Mouse (Mus musculus) kidney, adult 8-10 months (tissue): ENCODE measurements around the gene Ift22.
"Not testable (repeated sequence)": the region's sequence is repeated elsewhere in the genome, so short reads cannot be mapped to it uniquely, and the experiment has no call there.

Experiments
- DNase-seq, 2 experiments: peaks; one replicate each; pipeline ENCODE4 v3.0.0; 2022

The Ift22 gene

DNA sequence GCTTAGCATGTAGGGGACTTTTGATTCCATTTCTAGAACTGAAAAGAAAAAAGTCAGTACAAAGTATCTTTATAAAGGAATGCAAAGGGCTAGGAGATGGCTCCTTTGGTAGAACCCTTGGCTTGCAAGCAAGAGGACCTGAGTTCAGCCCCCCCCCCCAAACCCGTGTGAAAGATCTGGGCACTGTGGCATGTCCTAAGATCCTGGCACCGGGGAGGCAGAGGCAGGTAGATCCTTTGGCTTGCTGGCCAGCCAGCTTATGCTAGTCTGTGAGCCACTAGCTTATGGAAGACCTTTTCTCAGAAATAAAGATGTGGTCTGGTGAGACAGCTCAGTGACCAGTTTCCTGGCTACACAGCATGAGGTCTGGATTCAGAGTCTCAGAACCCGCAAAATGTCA is 6.2 kb downstream of the Ift22 start:
- DNase-seq, result no peak

DNA sequence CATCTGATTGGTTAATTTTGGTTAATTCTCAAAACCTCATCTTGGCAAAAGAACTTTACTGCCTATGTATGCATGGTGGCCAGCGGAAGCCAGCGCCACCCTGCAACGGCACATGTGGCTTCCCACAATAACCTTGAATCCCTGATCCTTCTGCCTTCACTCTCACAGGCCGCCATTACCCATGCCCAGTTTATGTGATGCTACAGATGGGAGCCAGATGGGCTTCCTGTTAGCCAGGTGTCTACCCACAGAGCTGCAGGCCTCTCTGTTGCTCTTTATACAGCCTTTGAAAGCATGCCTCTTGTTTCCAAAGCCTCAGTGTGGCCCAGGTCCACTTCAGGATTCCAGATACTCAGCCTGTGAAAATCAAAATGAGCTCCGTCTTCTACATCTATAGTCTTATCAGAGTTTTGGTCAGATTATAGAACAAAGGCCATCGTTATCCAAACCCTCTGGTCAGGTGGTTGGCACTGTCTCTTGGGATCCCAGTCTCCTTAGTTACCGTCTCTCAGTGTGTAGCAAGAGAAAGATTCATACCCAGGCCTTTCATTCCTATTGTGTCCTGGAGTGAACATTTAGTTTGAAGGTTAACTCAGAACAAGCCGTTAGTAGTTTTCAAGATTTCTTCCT is 9.8 kb downstream of the Ift22 start:
- no peak for DNase-seq

DNA sequence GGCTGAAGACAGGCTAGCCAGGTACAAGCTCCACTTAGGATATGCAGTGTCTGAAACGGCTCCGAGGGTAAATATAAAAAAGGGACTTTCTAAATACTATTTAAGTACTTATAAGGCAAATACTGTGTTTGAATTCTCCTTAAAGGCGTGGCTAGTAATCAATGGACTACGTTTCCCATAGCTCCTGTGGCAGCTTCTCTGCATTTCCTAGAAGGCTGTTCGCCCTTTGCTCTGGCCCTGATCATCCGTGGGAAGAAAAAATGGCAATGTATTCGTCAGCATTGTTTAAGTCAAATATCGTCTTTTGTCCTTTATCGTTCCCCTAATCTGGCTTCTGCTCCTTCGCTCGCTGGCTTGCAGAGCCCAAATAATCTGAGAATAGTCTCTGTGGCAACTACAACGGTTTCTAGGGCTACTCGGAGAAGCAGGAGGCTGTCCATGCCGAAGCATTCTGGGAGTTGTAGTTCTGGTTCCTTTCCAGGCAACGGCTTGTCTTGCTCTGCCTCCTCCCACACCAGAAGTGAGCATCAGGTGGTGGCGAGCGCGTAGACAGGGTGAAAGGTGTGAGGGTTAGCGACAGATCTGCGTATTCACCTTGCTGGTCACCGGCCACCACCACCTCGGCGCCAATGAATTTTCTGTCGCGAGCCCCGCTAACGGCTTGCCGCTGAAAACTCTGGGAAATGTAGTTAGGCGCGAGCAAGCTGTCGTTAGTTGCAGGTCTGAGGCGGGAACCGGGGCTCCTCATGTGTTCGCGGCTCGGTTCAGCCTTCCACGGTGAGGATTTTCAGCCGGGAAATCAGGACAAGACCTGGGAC is 10.9 kb downstream of the Ift22 start:
- peak; percentile 74 for DNase-seq

DNA sequence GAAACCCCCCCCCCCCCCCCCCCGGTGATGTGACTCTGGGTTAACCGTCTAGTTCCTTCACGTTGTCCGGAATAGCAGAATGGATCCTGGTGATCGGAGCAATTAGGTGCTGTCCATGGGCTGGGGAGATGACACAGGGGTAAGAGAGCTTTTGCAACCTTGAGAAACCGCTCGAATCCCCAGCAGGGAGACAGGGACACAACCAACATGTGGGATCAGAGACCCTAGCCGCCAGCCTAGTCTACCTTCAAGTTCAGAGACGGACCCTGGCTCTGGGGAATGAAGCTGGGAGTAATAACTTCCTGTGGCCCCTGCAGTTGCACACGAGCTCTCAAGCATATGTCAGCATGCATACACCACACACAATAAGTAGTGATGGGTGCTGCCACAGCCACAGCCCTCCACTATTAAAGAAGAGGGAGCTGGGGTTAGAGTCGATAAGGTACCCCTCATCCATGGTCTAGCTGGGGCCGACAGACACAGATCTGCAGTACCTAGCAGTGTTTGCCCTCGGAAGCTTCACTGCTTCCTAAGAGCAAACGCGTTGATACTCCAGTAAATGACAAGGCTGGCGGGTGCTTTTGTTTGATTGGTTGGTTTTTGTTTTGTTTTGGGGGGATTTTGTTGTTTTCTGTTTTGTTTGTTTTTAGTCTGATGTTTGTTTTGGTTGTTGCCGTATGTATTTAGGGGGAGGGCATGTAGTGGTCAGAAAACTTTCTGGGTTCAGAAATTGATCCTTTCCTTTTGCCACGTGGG is 11.8 kb downstream of the Ift22 start:
- no peak for DNase-seq

DNA sequence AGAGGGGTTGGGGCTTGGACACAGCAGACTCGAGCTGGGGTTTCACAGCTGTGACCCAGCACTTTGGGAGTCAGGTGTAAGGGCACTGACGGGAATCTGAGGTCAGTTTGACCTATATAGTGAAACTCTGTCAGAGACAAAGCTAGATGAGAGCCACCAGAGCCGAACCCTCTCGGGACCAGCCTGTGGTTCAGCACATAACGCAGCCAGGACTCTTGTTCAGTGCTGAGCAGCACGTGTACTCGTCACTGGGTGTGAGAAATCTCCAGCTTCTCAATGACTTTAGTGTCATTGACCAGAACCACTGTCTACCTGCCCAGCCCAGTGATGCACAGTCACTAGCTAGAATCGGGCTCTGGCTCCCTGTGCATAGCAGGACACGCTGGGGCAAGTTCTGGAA is 14.9 kb downstream of the Ift22 start:
- no peak for DNase-seq

DNA sequence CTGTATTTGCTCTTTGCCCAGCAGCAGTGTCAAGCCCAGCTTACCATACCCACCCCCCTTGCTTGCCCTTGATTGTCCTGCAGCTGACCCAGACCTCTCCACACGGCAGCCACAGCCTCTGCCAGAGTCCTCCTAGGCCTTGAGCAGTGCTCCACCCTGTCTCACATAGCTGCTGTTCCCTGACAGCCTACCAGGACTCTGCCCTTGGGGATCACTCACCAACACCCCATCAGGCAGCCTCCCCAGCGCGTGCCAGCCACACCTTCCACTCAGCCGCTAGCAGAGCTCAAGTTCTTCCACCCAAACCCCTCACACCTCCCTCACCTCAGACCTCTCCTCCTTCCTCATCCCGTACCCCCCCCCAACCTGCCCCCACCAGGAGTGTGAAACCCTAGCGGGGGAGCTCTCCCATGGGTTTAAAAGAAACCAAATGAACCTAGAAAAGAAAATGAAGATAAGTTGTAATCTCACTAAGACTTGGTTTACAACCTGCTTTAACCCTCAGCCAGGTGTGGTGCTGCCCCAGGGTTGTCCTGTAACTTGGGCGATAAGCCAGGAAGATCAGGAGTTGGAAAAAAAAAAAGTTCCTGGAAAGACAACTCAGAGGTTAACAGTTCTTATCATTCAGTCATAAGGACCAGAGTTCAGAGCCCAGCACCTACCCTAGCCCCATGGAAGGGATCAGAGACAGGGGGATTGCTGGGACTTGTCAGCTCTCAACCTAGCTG is 16.0 kb downstream of the Ift22 start:
- no peak for DNase-seq

DNA sequence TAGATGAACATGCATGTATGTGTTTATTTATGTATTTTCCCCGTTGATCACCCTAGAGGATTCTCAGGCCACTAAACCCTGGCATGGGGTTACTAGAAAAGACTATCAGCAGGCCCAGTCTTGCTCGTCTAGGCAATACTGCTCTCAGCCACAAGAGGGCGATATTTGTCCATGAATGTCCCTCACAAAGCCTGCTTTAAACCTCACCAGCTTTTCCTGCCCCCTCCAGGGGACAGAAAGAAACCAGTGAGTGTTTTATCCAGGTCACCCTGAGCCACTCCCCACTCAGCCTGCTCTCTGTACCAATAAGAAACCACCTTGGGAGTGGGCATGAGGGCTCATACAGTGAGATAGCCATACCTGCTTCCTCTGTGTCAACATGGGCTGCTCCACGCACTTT is 21.1 kb downstream of the Ift22 start:
- peak; percentile 76 to 90 for DNase-seq

DNA sequence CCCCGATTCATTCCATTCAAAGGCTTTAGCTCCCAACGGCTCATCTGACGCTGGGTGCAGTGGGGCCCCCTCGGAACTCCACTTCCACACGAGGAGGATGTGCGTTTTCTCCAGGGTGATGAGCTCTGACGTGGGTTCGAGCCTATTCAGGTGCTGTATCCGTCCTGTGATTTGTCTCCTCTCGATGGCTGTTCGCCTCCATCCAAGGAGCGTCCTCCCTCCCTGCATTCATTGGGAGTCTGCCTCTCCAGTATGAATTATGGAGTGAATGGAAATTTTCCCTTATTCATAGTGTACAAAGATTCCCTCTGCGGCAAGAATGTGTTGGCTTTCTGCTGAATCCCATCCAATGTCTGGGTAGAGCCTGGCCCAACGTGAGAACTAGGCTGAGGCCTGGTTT is 23.9 kb downstream of the Ift22 start:
- DNase-seq, result no peak

DNA sequence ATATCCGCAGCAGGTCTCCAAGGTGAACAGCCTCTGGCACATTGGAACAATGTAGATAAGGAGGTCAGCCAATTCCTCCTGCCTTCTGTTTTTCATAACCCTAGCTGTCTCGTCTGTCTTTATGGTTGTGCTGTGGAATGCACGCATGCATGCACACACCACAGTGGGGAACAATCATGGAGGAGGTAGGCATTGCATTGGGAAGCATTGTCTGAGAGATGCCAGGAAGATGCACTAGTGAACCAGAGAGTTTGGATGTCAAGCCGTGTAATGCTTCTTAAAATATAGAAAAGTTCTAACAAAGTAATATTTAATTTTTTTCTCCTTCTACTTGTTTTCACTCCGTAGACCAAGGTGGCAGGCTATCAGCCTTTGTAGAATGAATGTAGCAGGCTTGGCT is 25.0 kb downstream of the Ift22 start:
- DNase-seq, result no peak

DNA sequence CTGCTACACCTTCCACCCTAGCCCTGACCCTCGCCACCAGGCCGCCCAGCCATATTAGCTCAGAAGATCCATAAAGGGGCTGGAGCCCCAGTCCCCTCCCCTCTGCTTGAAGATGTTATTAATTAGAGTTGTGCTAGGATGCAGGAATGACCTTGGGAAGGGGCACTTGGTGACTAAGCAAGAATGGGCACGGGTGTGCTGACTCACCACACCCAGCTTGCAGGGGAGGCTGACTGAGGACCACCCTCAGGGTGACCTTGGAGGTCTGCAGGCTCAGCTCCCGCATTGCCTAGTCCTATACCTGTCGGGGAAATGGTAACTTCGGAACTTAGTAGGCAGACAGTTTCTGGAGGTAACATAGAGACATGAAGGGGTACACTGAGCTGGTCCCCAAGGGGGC is 26.0 kb downstream of the Ift22 start:
- DNase-seq, result no peak

DNA sequence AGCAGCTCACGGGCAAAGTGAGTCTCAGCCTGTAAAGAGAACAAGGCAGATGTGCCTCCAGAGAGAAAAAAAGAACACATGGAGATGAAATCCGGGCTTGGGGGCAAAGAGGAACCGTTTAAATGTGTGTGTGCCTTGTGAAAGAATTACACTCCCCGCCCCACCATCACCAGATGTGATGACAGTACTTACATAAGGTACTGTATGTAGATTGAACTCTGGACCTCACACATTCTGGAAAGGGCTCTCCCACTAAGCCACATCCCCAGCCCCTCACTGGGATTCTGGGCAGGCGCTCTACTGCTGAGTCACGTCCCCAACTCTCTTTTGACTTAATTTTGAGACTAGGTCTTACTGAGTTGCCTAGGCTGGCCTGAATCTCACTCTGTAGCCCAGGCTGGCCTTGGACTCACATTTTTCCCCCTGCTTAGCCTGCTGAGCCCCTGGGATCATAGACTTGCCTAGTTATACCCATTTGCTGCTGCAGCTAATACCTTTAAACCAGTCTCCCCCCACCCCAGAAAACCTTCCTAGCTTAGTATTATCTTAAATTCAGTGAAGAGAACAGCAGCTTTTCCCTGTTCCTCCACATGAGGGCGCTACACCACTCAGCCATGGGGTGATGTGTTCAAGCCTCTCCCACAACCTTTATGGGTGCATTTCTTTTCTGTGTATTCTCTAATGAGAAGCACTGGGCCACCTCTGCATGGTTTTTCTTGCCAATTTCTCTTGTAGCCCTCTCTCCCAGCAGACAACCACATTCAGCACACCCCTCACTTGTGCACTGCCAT is 28.1 kb downstream of the Ift22 start:
- peak; percentile 32 to 52 for DNase-seq

DNA sequence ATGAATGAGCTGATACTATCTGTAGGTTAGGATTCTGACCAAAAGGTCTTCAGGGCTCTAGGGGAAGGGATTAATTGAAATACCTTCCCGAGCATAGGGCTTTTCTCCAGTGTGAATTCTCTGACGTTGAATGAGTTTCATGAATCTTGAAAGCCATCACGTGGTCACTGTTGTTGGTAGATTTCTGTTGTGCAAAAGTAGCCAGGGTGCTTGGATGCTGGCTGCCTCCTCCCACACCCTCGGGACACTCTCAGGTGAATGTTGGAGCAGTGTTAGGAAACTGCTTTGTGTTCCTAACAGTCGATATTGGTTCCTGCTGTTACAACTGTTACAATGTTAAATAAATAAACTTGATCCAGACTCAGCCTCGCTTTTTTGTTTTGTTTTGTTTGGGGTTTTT is 28.8 kb downstream of the Ift22 start:
- DNase-seq, result no peak

DNA sequence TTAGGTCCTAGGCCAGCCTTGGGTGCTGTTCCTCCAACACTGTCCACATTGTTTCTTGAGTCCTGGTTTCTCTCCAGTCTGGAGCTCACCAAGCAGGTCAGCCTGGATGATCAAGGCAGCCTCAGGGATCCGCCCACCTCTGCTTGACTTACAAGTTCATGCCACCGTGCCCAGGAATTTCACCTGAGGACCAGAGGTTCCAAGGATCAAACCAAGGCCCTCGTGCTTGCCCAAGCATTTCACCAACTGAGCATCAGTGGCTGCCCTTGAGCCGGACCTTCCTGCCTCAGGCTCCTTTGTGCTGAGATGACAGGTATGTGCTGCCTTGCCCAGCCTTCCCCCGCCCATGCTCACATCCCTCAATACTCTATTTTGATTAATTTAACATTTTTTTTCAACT is 29.7 kb downstream of the Ift22 start:
- peak; percentile 79 to 83 for DNase-seq

DNA sequence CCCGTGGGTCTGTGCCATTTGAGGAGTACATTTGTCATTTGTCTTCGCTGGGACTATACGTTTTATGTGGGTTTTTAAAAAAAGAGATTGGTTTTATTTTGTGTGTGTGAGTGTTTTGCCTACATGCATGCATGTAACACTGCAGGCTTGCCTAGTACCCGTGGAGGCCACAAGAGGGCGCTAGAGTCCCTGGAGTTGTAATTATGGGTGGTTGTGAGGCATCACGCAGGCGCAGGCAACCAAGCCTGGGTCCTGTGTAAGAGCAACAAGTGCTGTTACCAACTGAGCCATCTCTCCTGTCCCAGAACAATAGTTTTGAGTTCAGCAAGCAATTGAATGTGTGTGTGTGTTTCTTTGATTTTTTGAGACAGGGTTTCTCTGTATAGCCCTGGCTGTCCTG is 31.3 kb downstream of the Ift22 start:
- DNase-seq, result peak in 1 of 2 experiments; percentile 42

DNA sequence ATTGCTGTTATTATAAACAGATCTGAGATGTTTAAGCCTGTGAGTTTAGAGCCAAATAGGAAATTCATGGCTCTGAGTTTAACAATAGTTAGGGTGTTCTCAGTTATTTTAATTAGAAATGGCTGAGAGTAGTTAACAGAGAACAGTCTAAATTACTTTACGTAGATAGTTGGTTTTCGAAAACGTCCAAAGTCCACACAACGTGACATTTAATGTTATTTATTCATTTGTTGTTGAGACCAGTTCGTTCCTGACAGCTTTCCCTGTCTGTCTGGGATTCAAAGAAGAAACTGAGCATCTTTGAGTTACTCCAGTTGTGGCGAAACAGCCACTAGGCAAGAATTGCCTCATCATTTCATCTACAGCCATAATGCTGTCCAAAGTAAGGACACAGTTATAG is 32.1 kb downstream of the Ift22 start:
- not testable (repeated sequence) for DNase-seq

DNA sequence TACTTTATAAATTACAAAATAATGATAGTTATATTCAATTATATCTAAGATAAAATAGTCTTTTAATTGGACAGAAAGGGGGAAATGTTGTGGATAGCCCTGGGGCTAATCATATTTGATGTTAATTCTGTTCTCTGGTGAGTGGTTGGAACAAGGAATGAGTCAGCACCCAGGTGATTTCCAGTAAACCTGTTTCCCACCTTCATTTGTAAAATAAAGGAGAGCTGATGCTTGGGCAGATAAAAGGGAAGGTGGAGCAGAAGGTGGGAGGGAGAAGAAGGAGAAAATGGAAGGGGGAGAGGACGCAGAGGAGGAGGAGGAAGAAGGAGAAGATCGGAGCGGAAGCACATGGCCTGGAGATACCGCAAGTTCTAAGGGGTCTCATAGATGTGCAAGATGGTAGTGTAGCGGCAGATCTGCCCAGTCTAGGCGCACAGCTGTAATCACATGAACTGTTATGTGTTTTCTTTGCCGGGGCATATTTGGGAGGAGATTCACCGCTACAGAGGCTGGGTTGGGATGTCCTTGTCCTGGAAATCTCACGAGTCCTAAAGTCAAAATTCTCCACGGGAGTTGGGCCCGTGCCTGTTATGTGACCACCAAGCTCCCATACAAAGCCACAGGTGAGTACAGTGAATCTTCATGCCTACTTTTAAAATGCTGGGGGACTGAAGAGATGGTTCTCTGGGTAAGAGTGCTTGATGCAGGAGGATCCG is 33.1 kb downstream of the Ift22 start:
- DNase-seq, result no peak

DNA sequence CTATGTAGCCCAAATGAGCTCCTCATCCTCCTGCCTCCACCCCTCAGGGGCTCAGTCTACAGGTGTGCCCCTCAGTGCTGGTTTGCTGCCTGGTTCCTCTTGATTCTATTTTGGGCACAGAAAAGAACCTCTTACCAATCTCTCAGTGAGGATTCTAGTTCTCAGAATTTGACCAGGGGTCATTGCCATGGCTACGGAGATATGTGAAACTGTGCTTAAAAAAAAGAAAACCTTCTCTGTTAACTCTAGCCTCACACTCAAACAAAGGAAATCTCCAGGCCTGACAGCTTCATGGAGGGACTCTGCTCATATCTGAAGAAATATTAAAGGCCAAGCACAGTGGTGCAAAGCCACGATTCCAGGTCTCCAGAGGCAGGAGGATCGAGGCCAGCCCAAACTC is 34.8 kb downstream of the Ift22 start:
- DNase-seq, result no peak

DNA sequence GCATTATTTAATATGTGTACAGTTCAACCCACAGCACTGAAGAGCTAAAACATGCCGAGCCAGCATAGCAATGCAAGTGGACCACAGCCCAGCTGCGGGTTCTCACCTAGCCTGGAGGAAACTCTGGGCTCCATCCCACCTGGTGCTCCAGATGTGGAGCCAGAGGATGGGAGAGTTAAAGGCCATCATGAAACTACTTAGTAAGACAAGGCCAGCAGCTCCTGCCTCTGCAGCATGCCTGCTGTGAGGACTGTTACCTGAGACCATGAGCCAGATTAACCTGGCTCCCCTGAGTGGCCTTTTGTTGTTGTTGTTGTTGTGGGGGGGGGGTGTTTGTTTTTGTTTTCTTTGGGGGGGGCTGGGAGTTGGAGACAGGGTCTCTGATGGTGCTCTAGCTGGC is 35.4 kb downstream of the Ift22 start:
- no peak for DNase-seq

DNA sequence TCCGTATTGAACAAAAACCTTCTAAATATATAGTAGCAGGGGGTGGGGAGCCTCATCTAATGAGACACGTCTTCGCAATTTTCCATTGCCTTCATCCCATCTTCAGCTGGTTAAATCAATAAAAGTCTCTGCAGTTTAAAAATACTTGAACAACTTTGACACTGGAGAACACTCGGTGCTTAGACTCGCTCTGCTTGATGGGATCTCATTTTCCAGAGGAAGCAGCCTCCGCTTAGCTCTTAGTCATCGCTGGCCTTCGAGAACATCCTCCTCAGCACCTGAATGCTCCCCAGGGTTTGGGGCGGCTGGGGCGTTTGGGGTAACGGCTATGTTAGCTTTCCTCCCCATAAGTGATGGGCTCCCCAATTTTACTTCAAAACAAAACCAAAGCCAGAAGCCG is 37.1 kb downstream of the Ift22 start:
- no peak for DNase-seq

DNA sequence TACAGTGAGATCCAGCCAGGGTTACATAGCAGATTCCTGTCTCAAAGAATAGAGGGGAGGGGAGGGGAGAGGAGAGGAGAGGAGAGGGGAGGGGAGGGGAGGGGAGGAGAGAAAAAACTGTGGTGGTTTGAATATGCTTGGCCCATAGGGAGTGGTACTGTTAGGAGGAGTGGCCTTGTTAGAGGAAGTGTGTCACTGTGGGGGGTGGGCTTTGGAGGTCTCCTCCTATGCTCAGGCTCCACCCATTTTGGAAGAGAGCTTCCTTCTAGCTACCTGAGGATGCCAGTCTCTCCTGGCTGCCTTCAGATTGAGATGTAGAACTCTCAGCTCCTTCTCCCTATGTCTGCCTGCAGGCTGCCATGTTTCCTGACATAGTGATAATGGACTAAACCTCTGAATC is 39.9 kb downstream of the Ift22 start:
- DNase-seq, result no peak

DNA sequence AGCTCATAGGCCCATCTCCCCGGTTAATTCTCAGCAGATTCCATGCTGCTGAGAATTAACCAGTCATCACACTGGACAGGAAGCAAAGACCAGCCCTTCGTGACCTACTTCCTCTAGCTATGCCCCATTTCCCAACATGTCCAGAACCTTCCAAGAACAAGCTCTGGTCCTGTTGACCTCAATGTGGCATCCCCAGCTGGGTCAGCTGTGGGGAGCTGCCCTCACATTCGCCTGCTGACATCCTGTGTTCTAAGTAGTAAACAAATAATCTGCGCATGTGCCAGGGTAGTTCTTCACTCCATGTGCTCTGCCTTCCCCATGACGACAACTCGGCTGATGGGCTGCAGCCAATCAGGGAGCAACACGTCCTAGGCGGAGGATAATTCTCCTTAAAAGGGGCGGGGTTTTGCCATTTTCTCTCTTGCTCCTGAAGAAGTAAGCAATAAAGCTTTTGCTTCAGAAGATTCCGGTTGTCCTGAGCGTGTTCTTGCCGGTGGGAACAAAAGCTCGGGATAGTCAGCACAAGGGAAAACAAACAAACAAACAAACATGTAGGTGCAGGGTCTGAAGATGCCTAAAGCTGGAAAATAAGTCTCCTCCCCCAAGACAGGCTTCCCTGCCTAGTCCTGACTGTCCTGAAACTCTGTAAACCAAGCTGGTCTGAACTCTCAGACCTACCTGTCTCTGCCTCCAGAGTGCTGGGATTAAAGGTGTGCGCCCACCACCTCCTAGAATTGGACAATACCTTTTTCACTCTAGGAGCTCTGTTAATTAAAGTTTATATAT is 41.8 kb downstream of the Ift22 start:
- not testable (repeated sequence) for DNase-seq
